Mouse (Mus musculus): ENCODE results near the gene Pak1.

Gene Pak1

DNA sequence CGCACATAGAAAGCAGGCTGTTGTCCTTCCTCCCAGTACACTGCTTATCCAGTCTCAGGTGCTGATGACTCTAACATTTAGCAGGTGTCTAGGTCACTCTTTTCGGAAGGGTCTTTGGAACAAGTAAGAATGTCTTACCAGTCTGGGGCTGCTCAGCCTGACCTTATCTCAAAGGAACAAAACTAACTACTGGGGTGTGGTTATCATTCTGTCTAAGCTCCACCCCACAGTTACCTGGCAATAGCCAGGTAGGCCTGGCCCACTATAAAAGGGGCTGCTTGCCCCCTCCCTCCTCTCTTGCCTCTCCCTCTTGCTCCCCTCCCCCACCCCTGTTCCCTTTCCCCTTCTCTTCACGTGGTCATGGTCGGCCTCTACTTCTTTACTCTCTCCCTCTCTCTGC, 19.3 kb upstream of the Pak1 start:
- no peak for TF ChIP-seq POU5F1 (IDR thresholded peaks at IDR 0.05; ENCODE audit: borderline replicate concordance, low read length)
- no peak for TF ChIP-seq NANOG (IDR thresholded peaks at IDR 0.05; ENCODE audit: borderline replicate concordance, low read length)
- no peak for TF ChIP-seq CTCF (conservative IDR thresholded peaks at IDR 0.05; ENCODE audit: low read length)
- H3K9me3 ChIP-seq (ENCODE audit: low read length): peaks cover 2% of the 10 kb centered on the region; the same call in 1 of the 2 replicates
- H3K36me3 ChIP-seq (ENCODE audit: insufficient read depth, low read length): no peaks in the 10 kb centered on the region
- H3K4me3 ChIP-seq (replicated peaks; ENCODE audit: low read length): no peak overlapping the region
- no peaks in the 10 kb centered on the region for H3K27me3 ChIP-seq (ENCODE audit: insufficient read depth, low read length)
- peaks cover 21% of the 10 kb centered on the region for H3K4me1 ChIP-seq (replicated peaks; ENCODE audit: low read depth, low read length)

DNA sequence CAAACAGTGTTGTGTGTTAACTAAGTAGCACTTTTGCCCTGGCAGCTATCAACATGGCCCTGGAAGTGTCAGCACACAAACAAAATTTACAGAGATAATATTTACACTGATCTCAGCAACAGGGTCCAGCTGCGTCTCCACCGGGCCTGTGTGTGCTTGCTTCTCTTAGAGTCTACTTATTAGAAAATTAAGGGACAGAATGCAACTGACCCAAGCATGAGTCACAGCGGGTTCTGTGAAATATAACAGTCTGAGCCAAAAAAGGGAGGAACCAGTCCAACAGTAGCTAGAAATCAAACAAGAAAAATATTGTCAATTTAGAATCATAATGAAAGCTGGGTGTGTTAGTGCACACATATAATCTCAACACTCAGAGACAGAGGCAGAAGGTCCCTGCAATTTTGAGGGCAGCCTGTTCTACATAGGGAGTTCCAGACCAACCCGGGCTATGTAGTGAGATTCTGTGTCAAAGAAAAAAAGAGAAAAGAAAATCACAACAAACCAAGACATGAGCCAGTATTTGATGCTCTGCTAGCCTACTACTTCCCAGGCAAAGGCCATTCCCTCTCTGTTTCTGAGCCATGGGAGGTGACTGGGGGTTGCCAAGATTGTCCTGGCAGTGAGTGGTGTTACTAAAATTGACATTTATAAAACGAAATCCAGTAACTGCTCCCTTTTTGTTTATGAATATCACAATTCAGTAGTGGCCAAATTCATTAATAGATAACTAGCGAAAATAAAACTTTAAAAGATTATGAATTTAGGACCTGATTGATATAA, 17.3 kb upstream of the Pak1 start:
- H3K4me3 ChIP-seq (replicated peaks; ENCODE audit: low read length): no peak overlapping the region
- no peaks in the 10 kb centered on the region for H3K36me3 ChIP-seq (ENCODE audit: insufficient read depth, low read length)
- no peaks in the 10 kb centered on the region for H3K9me3 ChIP-seq (ENCODE audit: low read length)
- H3K27me3 ChIP-seq (ENCODE audit: insufficient read depth, low read length): no peaks in the 10 kb centered on the region
- no peak for TF ChIP-seq POU5F1 (IDR thresholded peaks at IDR 0.05; ENCODE audit: borderline replicate concordance, low read length)
- no peak for TF ChIP-seq NANOG (IDR thresholded peaks at IDR 0.05; ENCODE audit: borderline replicate concordance, low read length)
- TF ChIP-seq CTCF (conservative IDR thresholded peaks at IDR 0.05; ENCODE audit: low read length): no peak
- peaks cover 19% of the 10 kb centered on the region for H3K4me1 ChIP-seq (replicated peaks; ENCODE audit: low read depth, low read length)

DNA sequence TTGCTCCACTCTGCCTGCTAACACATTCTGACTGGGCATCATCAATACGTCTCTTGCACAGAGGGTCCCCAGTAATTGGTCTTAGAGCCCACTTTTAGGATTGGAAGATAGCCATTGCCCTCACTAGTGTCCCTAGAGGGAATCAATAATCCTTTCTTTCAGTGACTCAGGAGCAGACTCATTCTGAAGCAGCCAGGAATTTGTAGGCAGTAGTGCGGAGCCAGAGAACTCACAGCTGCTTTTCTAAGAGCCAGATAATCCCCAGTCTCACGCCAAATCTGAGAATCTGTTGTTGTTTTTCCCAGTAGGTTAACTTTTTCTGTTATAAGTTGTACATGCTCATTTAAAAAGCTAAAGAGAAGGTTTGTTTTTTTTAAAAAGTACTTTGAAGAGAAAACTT, 13.0 kb upstream of the Pak1 start:
- Histone ChIP-seq H3K36me3 (ENCODE audit: insufficient read depth, low read length) (no peaks in the 10 kb centered on the region), H3K27me3 (ENCODE audit: insufficient read depth, low read length) (no peaks in the 10 kb centered on the region), H3K9me3 (ENCODE audit: low read length) (peaks cover 8% of the 10 kb centered on the region), H3K4me3 (replicated peaks; ENCODE audit: low read length) (no peak overlapping the region), H3K4me1 (replicated peaks; ENCODE audit: low read depth, low read length) (no peaks in the 10 kb centered on the region)
- TF ChIP-seq CTCF (conservative IDR thresholded peaks at IDR 0.05; ENCODE audit: low read length) (no peak), POU5F1 (IDR thresholded peaks at IDR 0.05; ENCODE audit: borderline replicate concordance, low read length) (no peak), NANOG (IDR thresholded peaks at IDR 0.05; ENCODE audit: borderline replicate concordance, low read length) (no peak)

DNA sequence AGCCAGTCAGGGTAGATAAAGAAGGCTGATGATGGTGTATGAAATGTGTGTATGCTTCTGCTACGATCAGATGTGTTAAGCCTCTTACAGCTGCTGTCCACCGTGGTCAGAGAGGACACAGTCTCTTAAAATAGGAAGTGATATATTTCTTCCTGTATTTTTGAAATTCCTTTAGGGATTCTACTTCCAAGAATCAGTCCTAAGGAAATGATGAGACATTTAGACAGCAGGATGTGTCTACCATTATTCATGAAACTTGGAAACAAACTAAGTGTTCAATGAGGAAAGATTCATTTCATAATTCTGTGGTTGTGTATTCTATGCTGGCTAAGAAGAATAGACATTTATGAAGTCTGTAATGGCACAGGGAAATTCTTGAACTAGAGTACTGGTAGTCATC, 12.4 kb upstream of the Pak1 start:
- TF ChIP-seq NANOG (IDR thresholded peaks at IDR 0.05; ENCODE audit: borderline replicate concordance, low read length) (no peak), POU5F1 (IDR thresholded peaks at IDR 0.05; ENCODE audit: borderline replicate concordance, low read length) (no peak), CTCF (conservative IDR thresholded peaks at IDR 0.05; ENCODE audit: low read length) (no peak)
- peaks cover 3% of the 10 kb centered on the region; the same call in 1 of the 2 replicates for H3K4me1 ChIP-seq (replicated peaks; ENCODE audit: low read depth, low read length)
- no peaks in the 10 kb centered on the region for H3K27me3 ChIP-seq (ENCODE audit: insufficient read depth, low read length)
- peaks cover 8% of the 10 kb centered on the region for H3K9me3 ChIP-seq (ENCODE audit: low read length)
- H3K36me3 ChIP-seq (ENCODE audit: insufficient read depth, low read length): no peaks in the 10 kb centered on the region
- H3K4me3 ChIP-seq (replicated peaks; ENCODE audit: low read length): no peak overlapping the region

- Histone ChIP-seq H3K36me3 (ENCODE audit: insufficient read depth, low read length) (no peaks in the 10 kb centered on the region), H3K27me3 (ENCODE audit: insufficient read depth, low read length) (no peaks in the 10 kb centered on the region), H3K4me1 (replicated peaks; ENCODE audit: low read depth, low read length) (peaks cover 16% of the 10 kb centered on the region), H3K4me3 (replicated peaks; ENCODE audit: low read length) (no peak overlapping the region), H3K9me3 (ENCODE audit: low read length) (peaks cover 8% of the 10 kb centered on the region)
- no peak for TF ChIP-seq POU5F1 (IDR thresholded peaks at IDR 0.05; ENCODE audit: borderline replicate concordance, low read length)
- no peak for TF ChIP-seq NANOG (IDR thresholded peaks at IDR 0.05; ENCODE audit: borderline replicate concordance, low read length)
- no peak for TF ChIP-seq CTCF (conservative IDR thresholded peaks at IDR 0.05; ENCODE audit: low read length)
Measured at GRCm38 (mm10) chr7:97777191-97777590, 11.2 kb upstream of the Pak1 start.

- H3K4me3 ChIP-seq (replicated peaks; ENCODE audit: low read length): no peak overlapping the region
- no peaks in the 10 kb centered on the region for H3K27me3 ChIP-seq (ENCODE audit: insufficient read depth, low read length)
- H3K9me3 ChIP-seq (ENCODE audit: low read length): peaks cover 8% of the 10 kb centered on the region
- no peak for TF ChIP-seq CTCF (conservative IDR thresholded peaks at IDR 0.05; ENCODE audit: low read length)
- no peak for TF ChIP-seq NANOG (IDR thresholded peaks at IDR 0.05; ENCODE audit: borderline replicate concordance, low read length)
- H3K4me1 ChIP-seq (replicated peaks; ENCODE audit: low read depth, low read length): peaks cover 43% of the 10 kb centered on the region
- H3K36me3 ChIP-seq (ENCODE audit: insufficient read depth, low read length): no peaks in the 10 kb centered on the region
Measured at GRCm38 (mm10) chr7:97780222-97780621, 8.1 kb upstream of the Pak1 start.

- Histone ChIP-seq H3K4me3 (replicated peaks; ENCODE audit: low read length) (no peak overlapping the region), H3K9me3 (ENCODE audit: low read length) (peaks cover 8% of the 10 kb centered on the region), H3K36me3 (ENCODE audit: insufficient read depth, low read length) (no peaks in the 10 kb centered on the region), H3K4me1 (replicated peaks; ENCODE audit: low read depth, low read length) (peaks cover 48% of the 10 kb centered on the region), H3K27me3 (ENCODE audit: insufficient read depth, low read length) (no peaks in the 10 kb centered on the region)
- TF ChIP-seq NANOG (IDR thresholded peaks at IDR 0.05; ENCODE audit: borderline replicate concordance, low read length): no peak
- no peak for TF ChIP-seq POU5F1 (IDR thresholded peaks at IDR 0.05; ENCODE audit: borderline replicate concordance, low read length)
- no peak for TF ChIP-seq CTCF (conservative IDR thresholded peaks at IDR 0.05; ENCODE audit: low read length)
Measured at GRCm38 (mm10) chr7:97780815-97781214, 7.5 kb upstream of the Pak1 start.

DNA sequence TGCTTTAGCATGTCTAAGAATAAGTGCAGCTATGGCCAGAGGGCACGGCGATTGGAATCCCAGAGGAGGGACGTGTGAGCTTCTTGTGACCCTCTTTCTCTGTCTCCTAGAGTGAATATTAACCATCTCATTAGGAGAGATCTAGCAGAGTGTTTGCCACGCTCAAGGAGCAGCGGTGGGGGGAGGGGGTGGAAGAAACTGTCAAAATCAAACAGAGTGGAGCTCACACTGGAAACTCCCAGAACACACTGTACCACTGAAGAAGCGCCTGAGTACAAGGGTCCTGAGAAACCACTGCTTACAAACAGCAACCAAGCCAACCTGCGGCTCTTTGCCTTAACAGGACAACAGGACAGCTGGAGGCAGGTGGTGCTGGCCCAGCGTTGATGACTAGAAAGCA, 6.8 kb upstream of the Pak1 start:
- TF ChIP-seq POU5F1 (IDR thresholded peaks at IDR 0.05; ENCODE audit: borderline replicate concordance, low read length) (no peak), CTCF (conservative IDR thresholded peaks at IDR 0.05; ENCODE audit: low read length) (no peak), NANOG (IDR thresholded peaks at IDR 0.05; ENCODE audit: borderline replicate concordance, low read length) (no peak)
- Histone ChIP-seq H3K4me3 (replicated peaks; ENCODE audit: low read length) (peak overlapping the region; percentile 24; the same call in 1 of the 2 replicates), H3K36me3 (ENCODE audit: insufficient read depth, low read length) (no peaks in the 10 kb centered on the region), H3K27me3 (ENCODE audit: insufficient read depth, low read length) (no peaks in the 10 kb centered on the region), H3K9me3 (ENCODE audit: low read length) (peaks cover 6% of the 10 kb centered on the region), H3K4me1 (replicated peaks; ENCODE audit: low read depth, low read length) (peaks cover 49% of the 10 kb centered on the region)

GRCm38 (mm10) chr7:97783523-97783922, 4.8 kb upstream of the Pak1 start:
- Histone ChIP-seq H3K9me3 (ENCODE audit: low read length) (no peaks in the 10 kb centered on the region), H3K4me3 (replicated peaks; ENCODE audit: low read length) (no peak overlapping the region), H3K4me1 (replicated peaks; ENCODE audit: low read depth, low read length) (peaks cover 54% of the 10 kb centered on the region), H3K27me3 (ENCODE audit: insufficient read depth, low read length) (no peaks in the 10 kb centered on the region), H3K36me3 (ENCODE audit: insufficient read depth, low read length) (no peaks in the 10 kb centered on the region)
- no peak for TF ChIP-seq POU5F1 (IDR thresholded peaks at IDR 0.05; ENCODE audit: borderline replicate concordance, low read length)
- no peak for TF ChIP-seq CTCF (conservative IDR thresholded peaks at IDR 0.05; ENCODE audit: low read length)
- TF ChIP-seq NANOG (IDR thresholded peaks at IDR 0.05; ENCODE audit: borderline replicate concordance, low read length): peak; percentile 67; the same call in 1 of the 2 replicates

Data from E14TG2a.4 (cell line).